Mouse (Mus musculus) megakaryocyte, embryonic 14.5 days (primary cell): ENCODE measurements around the gene Jak3. TPM values are rescaled to one million over a fixed set of nuclear protein-coding genes. Genes with fewer than 3 reads are reported as not detected.

ENCODE experiments used
- H3K27me3 ChIP-seq: replicated peaks from 2 replicates; pipeline ENCODE3; 2012; ENCODE audit warnings: inconsistent platforms
- H3K36me3 ChIP-seq: replicated peaks from 2 replicates; pipeline ENCODE3; 2012; ENCODE audit warnings: low read length, inconsistent platforms, mixed read lengths
- H3K4me1 ChIP-seq: 2 replicates; pipeline ENCODE4 v1.6.1; 2012; ENCODE audit warnings: inconsistent platforms
- H3K4me3 ChIP-seq: replicated peaks from 2 replicates; pipeline ENCODE3; 2012; ENCODE audit warnings: moderate library complexity, mild to moderate bottlenecking, inconsistent platforms
- H3K9me3 ChIP-seq: 2 replicates; pipeline ENCODE4 v1.6.1; 2012; ENCODE audit warnings: inconsistent platforms
- FLI1 ChIP-seq: IDR thresholded peaks from 2 replicates; pipeline ENCODE4 v1.6.1; 2012; ENCODE audit warnings: low read length, inconsistent platforms, mixed read lengths
- GATA1 ChIP-seq: IDR thresholded peaks from 3 replicates; pipeline ENCODE4 v1.6.1; 2012; ENCODE audit warnings: mixed read lengths, low read length, inconsistent platforms, borderline replicate concordance
- polyA plus RNA-seq: library from polyadenylated mRNA; stranded (reverse); fragments of >175 nt; gene quantifications from 2 replicates; pipeline ENCODE4 v1.2.3, GENCODE M21; 2012; ENCODE audit warnings: low replicate concordance; ENCODE audit not compliant: insufficient read depth

The Jak3 gene
- polyA plus RNA-seq, result 209 and 434 TPM in 2 replicates

- no peaks in the 10 kb centered on the region for H3K27me3 ChIP-seq
- peak within 1 kb of the TSS; percentile 97 for H3K4me3 ChIP-seq
- TF ChIP-seq FLI1 (no peak), GATA1 (no peak)
- no peaks in the 10 kb centered on the region for H3K9me3 ChIP-seq
- H3K4me1 ChIP-seq, result peaks cover 72% of the 10 kb centered on the region
- peaks cover 36% of the 10 kb centered on the region for H3K36me3 ChIP-seq
Observed at GRCm38 (mm10) chr8:71676020-71676741, at the start of gene Jak3. Gene Jak3 (plus strand): TSS chr8:71676296.

- Histone ChIP-seq H3K36me3 (peaks cover 56% of the 10 kb centered on the region), H3K27me3 (no peaks in the 10 kb centered on the region), H3K4me3 (no peak overlapping the region), H3K4me1 (peaks cover 61% of the 10 kb centered on the region), H3K9me3 (peaks cover 20% of the 10 kb centered on the region)
- TF ChIP-seq FLI1 (no peak), GATA1 (no peak)
Observed at GRCm38 (mm10) chr8:71626753-71627152, 49.3 kb upstream of the Jak3 start.

- TF ChIP-seq FLI1, result no peak
- no peak for TF ChIP-seq GATA1
- no peaks in the 10 kb centered on the region for H3K27me3 ChIP-seq
- peak overlapping the region; percentile 51 for H3K4me3 ChIP-seq
- H3K36me3 ChIP-seq, result peaks cover 49% of the 10 kb centered on the region
- H3K9me3 ChIP-seq, result peaks cover 13% of the 10 kb centered on the region
- peaks cover 68% of the 10 kb centered on the region for H3K4me1 ChIP-seq
Observed at GRCm38 (mm10) chr8:71627265-71628099, 48.6 kb upstream of the Jak3 start.

GRCm38 (mm10) chr8:71628396-71629095 is 47.5 kb upstream of the Jak3 start:
- H3K9me3 ChIP-seq, result peaks cover 2% of the 10 kb centered on the region
- H3K36me3 ChIP-seq, result peaks cover 38% of the 10 kb centered on the region
- H3K4me3 ChIP-seq, result peak overlapping the region; percentile 94
- TF ChIP-seq FLI1, result no peak
- no peak for TF ChIP-seq GATA1
- peaks cover 79% of the 10 kb centered on the region for H3K4me1 ChIP-seq
- no peaks in the 10 kb centered on the region for H3K27me3 ChIP-seq

GRCm38 (mm10) chr8:71629096-71629697 is 46.9 kb upstream of the Jak3 start:
- Histone ChIP-seq H3K36me3 (peaks cover 35% of the 10 kb centered on the region), H3K4me3 (peak overlapping the region; percentile 94), H3K4me1 (peaks cover 85% of the 10 kb centered on the region), H3K9me3 (no peaks in the 10 kb centered on the region), H3K27me3 (no peaks in the 10 kb centered on the region)
- TF ChIP-seq GATA1, result no peak
- no peak for TF ChIP-seq FLI1

- Histone ChIP-seq H3K36me3 (peaks cover 35% of the 10 kb centered on the region), H3K4me1 (peaks cover 91% of the 10 kb centered on the region), H3K27me3 (peaks cover 1% of the 10 kb centered on the region), H3K4me3 (peak overlapping the region; percentile 94), H3K9me3 (no peaks in the 10 kb centered on the region)
- TF ChIP-seq GATA1, result no peak
- TF ChIP-seq FLI1, result no peak
Observed at GRCm38 (mm10) chr8:71629781-71630212, 46.3 kb upstream of the Jak3 start.

- TF ChIP-seq GATA1 (no peak), FLI1 (no peak)
- Histone ChIP-seq H3K27me3 (peaks cover 9% of the 10 kb centered on the region), H3K9me3 (no peaks in the 10 kb centered on the region), H3K4me3 (no peak overlapping the region), H3K4me1 (peaks cover 95% of the 10 kb centered on the region), H3K36me3 (peaks cover 35% of the 10 kb centered on the region)
Observed at GRCm38 (mm10) chr8:71630761-71631160, 45.3 kb upstream of the Jak3 start.

- peaks cover 98% of the 10 kb centered on the region for H3K4me1 ChIP-seq
- H3K9me3 ChIP-seq, result no peaks in the 10 kb centered on the region
- peak overlapping the region; percentile 18 for H3K4me3 ChIP-seq
- peaks cover 35% of the 10 kb centered on the region for H3K36me3 ChIP-seq
- H3K27me3 ChIP-seq, result peaks cover 10% of the 10 kb centered on the region
- TF ChIP-seq GATA1, result no peak
- TF ChIP-seq FLI1, result no peak
Observed at GRCm38 (mm10) chr8:71631897-71632296, 44.2 kb upstream of the Jak3 start.

GRCm38 (mm10) chr8:71633164-71633563 is 42.9 kb upstream of the Jak3 start:
- peak overlapping the region; percentile 91 for H3K4me3 ChIP-seq
- peaks cover 98% of the 10 kb centered on the region for H3K4me1 ChIP-seq

More at GRCm38 (mm10) chr8:71633164-71633563, 42.9 kb upstream of the Jak3 start:
- H3K9me3 ChIP-seq, result no peaks in the 10 kb centered on the region
- peaks cover 10% of the 10 kb centered on the region for H3K27me3 ChIP-seq
- H3K36me3 ChIP-seq, result peaks cover 31% of the 10 kb centered on the region
- TF ChIP-seq FLI1 (no peak), GATA1 (no peak)
